Mouse (Mus musculus) E14TG2a.4 (cell line): Measurements from ENCODE around the gene Defb19.

ENCODE experiments used
- CTCF ChIP-seq: conservative IDR thresholded peaks from 2 replicates; pipeline ENCODE4 v1.5.1; 2014; ENCODE audit warnings: low read length
- NANOG ChIP-seq: IDR thresholded peaks from 2 replicates; pipeline ENCODE4 v1.6.1; 2014; ENCODE audit warnings: borderline replicate concordance, low read length, mixed read lengths
- POU5F1 ChIP-seq: IDR thresholded peaks from 2 replicates; pipeline ENCODE4 v1.6.1; 2014; ENCODE audit warnings: low read length, borderline replicate concordance

- TF ChIP-seq CTCF, result no peak
- TF ChIP-seq POU5F1, result no peak
- no peak for TF ChIP-seq NANOG
Measured at GRCm38 (mm10) chr2:152626774-152627591, 46.9 kb upstream of the Defb19 start, which contains the start of gene Rem1.
